Mouse (Mus musculus): ENCODE data around the gene Def6. TPM values are rescaled to one million over a fixed set of nuclear protein-coding genes. Genes with fewer than 3 reads are reported as not detected.

The Def6 gene
- polyA plus RNA-seq, 1 experiment from 2014 or later: 3.7 TPM

- no peaks in the 10 kb centered on the region for H3K36me3 ChIP-seq
- under 1% methylated on average over 43 of the region's 57 CpGs for WGBS
- peak; percentile 89 for ATAC-seq (ENCODE audit: low FRiP score, low read depth)
Observed at GRCm38 (mm10) chr17:28232475-28233060, 25.0 kb downstream of the Def6 start, which contains the start of gene Ppard. Gene Ppard, plus strand, starts transcription at chr17:28232700.

GRCm38 (mm10) chr17:28233091-28233731 is 25.6 kb downstream of the Def6 start:
- H3K4me1 ChIP-seq: peaks cover 7% of the 10 kb centered on the region
- no peak for ATAC-seq (ENCODE audit: low FRiP score, low read depth)
- 5% methylated on average over 17 of the region's 17 CpGs for WGBS

More at GRCm38 (mm10) chr17:28232475-28233060, 25.0 kb downstream of the Def6 start, which contains the start of gene Ppard:
- Histone ChIP-seq H3K27ac (replicated peaks) (peak within 1 kb of the TSS; percentile 58), H3K9me3 (no peaks in the 10 kb centered on the region), H3K4me2 (replicated peaks) (peak within 1 kb of the TSS; percentile 91), H3K4me1 (peaks cover 7% of the 10 kb centered on the region), H3K27me3 (peaks cover 12% of the 10 kb centered on the region; the same call in 1 of the 2 replicates), H3K4me3 (peak within 1 kb of the TSS; percentile 70), H3K9ac (replicated peaks) (peak within 1 kb of the TSS; percentile 82)

DNA sequence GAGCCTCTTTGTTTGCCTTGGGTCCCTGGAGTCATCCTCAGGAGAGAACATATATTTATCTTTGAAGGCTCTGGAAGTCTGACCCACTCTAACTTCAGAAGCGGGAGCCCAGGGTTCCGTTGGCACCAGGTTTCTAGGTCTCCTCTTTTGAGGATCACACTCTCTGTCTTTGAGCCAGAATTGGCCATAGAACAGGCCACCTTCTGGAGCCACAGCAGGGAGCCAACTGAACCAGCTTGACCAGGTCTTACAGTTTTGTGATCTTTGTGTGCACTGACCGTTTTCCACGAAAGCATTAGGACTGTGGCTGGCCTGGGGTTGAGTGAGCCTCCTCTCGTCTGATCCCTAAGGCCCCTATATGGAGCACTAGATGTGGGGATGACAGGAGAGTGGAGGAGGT is 27.1 kb downstream of the Def6 start:
- no peak for ATAC-seq (ENCODE audit: low FRiP score, low read depth)
- Histone ChIP-seq H3K9me3 (no peaks in the 10 kb centered on the region), H3K9ac (replicated peaks) (no peak overlapping the region; the same call in 1 of the 2 replicates), H3K27ac (replicated peaks) (no peak overlapping the region), H3K36me3 (0 out of 2 replicates have a peak, but pooled peaks cover 5% of the 10 kb centered on the region), H3K4me1 (peaks cover 7% of the 10 kb centered on the region), H3K27me3 (peaks cover 10% of the 10 kb centered on the region; the same call in 1 of the 2 replicates), H3K4me2 (replicated peaks) (no peak overlapping the region), H3K4me3 (no peak overlapping the region)
- 88% methylated on average over 5 of the region's 5 CpGs for WGBS

More at GRCm38 (mm10) chr17:28233091-28233731, 25.6 kb downstream of the Def6 start:
- Histone ChIP-seq H3K9me3 (no peaks in the 10 kb centered on the region), H3K9ac (replicated peaks) (peak overlapping the region; percentile 82), H3K27me3 (peaks cover 12% of the 10 kb centered on the region; the same call in 1 of the 2 replicates), H3K27ac (replicated peaks) (peak overlapping the region; percentile 58), H3K36me3 (no peaks in the 10 kb centered on the region), H3K4me3 (peak overlapping the region; percentile 70), H3K4me2 (replicated peaks) (peak overlapping the region; percentile 91)

DNA sequence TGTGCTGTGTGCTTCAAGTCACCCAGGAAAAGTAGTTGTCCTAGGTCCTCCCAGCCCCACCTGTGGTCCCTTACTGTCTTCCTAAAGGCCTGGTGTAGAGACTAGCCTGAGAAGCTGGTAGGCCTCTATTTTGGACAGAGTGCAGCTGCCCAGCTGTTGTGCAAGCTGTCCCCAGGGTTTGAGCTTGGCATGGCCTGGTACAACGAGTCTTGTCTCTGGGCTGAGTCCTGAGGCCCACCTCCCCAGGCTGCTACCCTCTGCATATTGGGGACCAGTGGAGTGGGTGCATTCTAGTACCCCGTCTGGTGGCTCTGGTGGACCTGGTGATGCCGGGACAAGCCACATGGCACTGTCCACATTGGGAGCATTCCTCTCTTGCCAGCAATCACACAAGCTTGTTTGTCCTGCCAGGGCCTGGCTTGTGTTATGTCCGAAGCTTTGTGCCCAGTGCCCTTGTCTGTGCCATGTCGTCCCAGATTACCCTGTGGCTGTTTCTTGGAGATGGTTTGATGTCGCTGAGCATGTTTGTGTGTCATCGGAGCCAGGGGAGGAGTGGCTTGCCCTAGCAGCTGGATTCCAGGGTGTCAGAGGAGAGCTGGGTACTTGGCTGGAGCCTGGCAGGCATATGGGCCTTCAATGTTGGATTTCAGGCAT is 28.5 kb downstream of the Def6 start:
- Histone ChIP-seq H3K27ac (replicated peaks) (0 out of 2 replicates have a peak overlapping the region, but pooled peaks have one; percentile 16), H3K4me2 (replicated peaks) (no peak overlapping the region), H3K4me3 (no peak overlapping the region), H3K4me1 (peaks cover 7% of the 10 kb centered on the region), H3K27me3 (peaks cover 2% of the 10 kb centered on the region; the same call in 1 of the 2 replicates), H3K9me3 (no peaks in the 10 kb centered on the region), H3K9ac (replicated peaks) (no peak overlapping the region), H3K36me3 (0 out of 2 replicates have a peak, but pooled peaks cover 5% of the 10 kb centered on the region)
- WGBS: 82% methylated on average over 7 of the region's 7 CpGs
- no peak for ATAC-seq (ENCODE audit: low FRiP score, low read depth)

GRCm38 (mm10) chr17:28236636-28237015 is 29.0 kb downstream of the Def6 start:
- no peak overlapping the region for H3K27ac ChIP-seq (replicated peaks)
- no peak overlapping the region for H3K4me3 ChIP-seq
- no peak overlapping the region for H3K9ac ChIP-seq (replicated peaks)
- no peak for ATAC-seq (ENCODE audit: low FRiP score, low read depth)
- H3K4me2 ChIP-seq (replicated peaks): no peak overlapping the region
- WGBS: 91% methylated on average over 4 of the region's 4 CpGs
- no peaks in the 10 kb centered on the region for H3K27me3 ChIP-seq
- H3K9me3 ChIP-seq: no peaks in the 10 kb centered on the region
- peaks cover 7% of the 10 kb centered on the region for H3K4me1 ChIP-seq
- peaks cover 5% of the 10 kb centered on the region; the same call in 1 of the 2 replicates for H3K36me3 ChIP-seq

GRCm38 (mm10) chr17:28237362-28237761 is 29.8 kb downstream of the Def6 start:
- peaks cover 5% of the 10 kb centered on the region; the same call in 1 of the 2 replicates for H3K36me3 ChIP-seq
- WGBS: 56% methylated on average over 5 of the region's 5 CpGs
- no peak overlapping the region for H3K4me3 ChIP-seq
- ATAC-seq (ENCODE audit: low FRiP score, low read depth): no peak
- no peak overlapping the region for H3K9ac ChIP-seq (replicated peaks)
- no peaks in the 10 kb centered on the region for H3K9me3 ChIP-seq
- no peaks in the 10 kb centered on the region for H3K27me3 ChIP-seq
- H3K4me2 ChIP-seq (replicated peaks): no peak overlapping the region
- peaks cover 7% of the 10 kb centered on the region for H3K4me1 ChIP-seq
- H3K27ac ChIP-seq (replicated peaks): no peak overlapping the region

- no peak overlapping the region for H3K4me2 ChIP-seq (replicated peaks)
- H3K9ac ChIP-seq (replicated peaks): no peak overlapping the region
- 76% methylated on average over 6 of the region's 6 CpGs for WGBS
- no peak overlapping the region for H3K27ac ChIP-seq (replicated peaks)
- H3K27me3 ChIP-seq: no peaks in the 10 kb centered on the region
- ATAC-seq (ENCODE audit: low FRiP score, low read depth): no peak
- peaks cover 7% of the 10 kb centered on the region for H3K4me1 ChIP-seq
- H3K9me3 ChIP-seq: no peaks in the 10 kb centered on the region
- H3K36me3 ChIP-seq: peaks cover 5% of the 10 kb centered on the region; the same call in 1 of the 2 replicates
- no peak overlapping the region for H3K4me3 ChIP-seq
Observed at GRCm38 (mm10) chr17:28237874-28238273, 30.3 kb downstream of the Def6 start.

GRCm38 (mm10) chr17:28240846-28241245 is 33.3 kb downstream of the Def6 start:
- no peaks in the 10 kb centered on the region for H3K9me3 ChIP-seq
- no peak overlapping the region for H3K9ac ChIP-seq (replicated peaks)
- H3K4me3 ChIP-seq: no peak overlapping the region
- H3K4me2 ChIP-seq (replicated peaks): no peak overlapping the region
- no peak for ATAC-seq (ENCODE audit: low FRiP score, low read depth)
- peaks cover 5% of the 10 kb centered on the region; the same call in 1 of the 2 replicates for H3K36me3 ChIP-seq
- WGBS: 93% methylated on average over 5 of the region's 5 CpGs
- H3K27ac ChIP-seq (replicated peaks): no peak overlapping the region
- no peaks in the 10 kb centered on the region for H3K27me3 ChIP-seq
- H3K4me1 ChIP-seq: peaks cover 12% of the 10 kb centered on the region; the same call in 1 of the 2 replicates

- H3K27me3 ChIP-seq: no peaks in the 10 kb centered on the region
- 93% methylated on average over 6 of the region's 6 CpGs for WGBS
- no peak overlapping the region for H3K4me3 ChIP-seq
- no peak for ATAC-seq (ENCODE audit: low FRiP score, low read depth)
- no peaks in the 10 kb centered on the region for H3K9me3 ChIP-seq
- H3K36me3 ChIP-seq: peaks cover 5% of the 10 kb centered on the region; the same call in 1 of the 2 replicates
- no peak overlapping the region for H3K4me2 ChIP-seq (replicated peaks)
- H3K9ac ChIP-seq (replicated peaks): no peak overlapping the region
- peaks cover 16% of the 10 kb centered on the region; the same call in 1 of the 2 replicates for H3K4me1 ChIP-seq
- no peak overlapping the region for H3K27ac ChIP-seq (replicated peaks)
Observed at GRCm38 (mm10) chr17:28242296-28242695, 34.7 kb downstream of the Def6 start.

DNA sequence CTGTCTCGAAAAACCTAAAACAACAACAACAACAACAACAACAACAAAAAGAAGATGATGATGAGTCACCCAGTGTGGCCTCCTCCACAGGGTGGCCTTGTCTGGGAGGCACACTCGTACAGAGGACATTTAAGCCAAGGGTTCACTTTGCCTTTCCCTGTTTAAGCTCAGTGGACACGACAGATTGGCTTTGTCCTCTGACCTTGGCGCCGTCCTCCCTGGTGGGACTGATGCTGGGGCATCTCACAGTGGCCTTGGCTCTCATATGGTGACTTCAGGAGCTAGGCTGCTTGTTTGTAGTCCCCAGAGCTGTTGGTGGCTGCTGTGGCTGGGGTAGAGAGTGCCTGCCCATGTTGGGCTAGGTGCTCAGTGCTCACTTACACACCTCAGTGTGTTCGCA is 36.6 kb downstream of the Def6 start:
- no peak overlapping the region for H3K9ac ChIP-seq (replicated peaks)
- H3K4me1 ChIP-seq: peaks cover 16% of the 10 kb centered on the region; the same call in 1 of the 2 replicates
- ATAC-seq (ENCODE audit: low FRiP score, low read depth): no peak
- no peak overlapping the region for H3K4me3 ChIP-seq
- no peak overlapping the region for H3K4me2 ChIP-seq (replicated peaks)
- no peaks in the 10 kb centered on the region for H3K9me3 ChIP-seq
- WGBS: 78% methylated on average over 6 of the region's 6 CpGs
- H3K27ac ChIP-seq (replicated peaks): no peak overlapping the region
- H3K36me3 ChIP-seq: peaks cover 4% of the 10 kb centered on the region; the same call in 1 of the 2 replicates
- H3K27me3 ChIP-seq: no peaks in the 10 kb centered on the region

DNA sequence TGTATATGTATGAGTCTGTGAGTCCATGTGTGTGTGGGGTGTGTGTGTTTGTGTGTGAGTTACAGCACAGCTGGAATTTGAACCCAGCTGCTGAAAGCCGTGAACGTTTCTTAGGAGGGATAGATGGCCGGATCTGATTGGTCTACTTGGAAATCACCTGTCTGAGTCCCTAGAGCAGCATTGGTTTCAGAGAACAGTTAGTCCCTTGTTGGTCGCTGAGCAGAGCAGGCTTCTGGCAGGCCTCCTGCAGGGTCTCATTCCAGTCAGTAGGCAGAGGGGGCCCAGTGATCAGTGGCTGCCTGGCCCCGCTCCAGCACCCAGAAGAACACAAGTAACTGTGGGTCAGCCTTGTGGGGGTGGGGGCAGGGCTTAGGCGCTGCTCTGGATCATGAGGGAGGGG is 37.1 kb downstream of the Def6 start:
- Histone ChIP-seq H3K4me2 (replicated peaks) (no peak overlapping the region), H3K4me1 (peaks cover 16% of the 10 kb centered on the region; the same call in 1 of the 2 replicates), H3K27me3 (no peaks in the 10 kb centered on the region), H3K9ac (replicated peaks) (no peak overlapping the region), H3K27ac (replicated peaks) (no peak overlapping the region), H3K9me3 (no peaks in the 10 kb centered on the region), H3K4me3 (no peak overlapping the region), H3K36me3 (no peaks in the 10 kb centered on the region; the same call in 1 of the 2 replicates)
- ATAC-seq (ENCODE audit: low FRiP score, low read depth): no peak
- WGBS: 32% methylated on average over 6 of the region's 6 CpGs

Data from midbrain, embryonic 12.5 days (tissue).